Mouse (Mus musculus) T-helper 17 cell (primary cell): ENCODE data around the gene Gas6.

Experiments
- in situ Hi-C, 2 experiments: fragments of 300-600 bp; cut with MboI, MseI; formaldehyde crosslinking; loops; 1 replicate in 1 of 2; 2 replicates in 1 of 2; pipeline ENCODE4 v1.15.1; 2025; ENCODE audit warnings: high pct_unique_total_duplicates in 2 of 2

Gas6 gene

GRCm38 (mm10) chr8:13461843-13462242, 32.4 kb downstream of the Gas6 start:
- in situ Hi-C loops = loop anchor here (5.0 kb wide), 1 partner anchor 50 kb away; no protein-coding TSS in a partner anchor

GRCm38 (mm10) chr8:13461085-13461765, 33.1 kb downstream of the Gas6 start:
- in situ Hi-C loops = loop anchor here (5.0 kb wide), 1 partner anchor 49 kb away; no protein-coding TSS in a partner anchor

- in situ Hi-C loops = no loop called here
Measured at GRCm38 (mm10) chr8:13459431-13459830, 34.9 kb downstream of the Gas6 start.

- in situ Hi-C loops = no loop called here
Measured at GRCm38 (mm10) chr8:13455295-13455694, 39.0 kb downstream of the Gas6 start.

- in situ Hi-C loops = no loop called here
Measured at GRCm38 (mm10) chr8:13454341-13455113, 39.8 kb downstream of the Gas6 start.

- in situ Hi-C loops = no loop called here
Measured at GRCm38 (mm10) chr8:13451747-13452277, 42.5 kb downstream of the Gas6 start.

GRCm38 (mm10) chr8:13448145-13448544, 46.1 kb downstream of the Gas6 start:
- in situ Hi-C loops = no loop called here

GRCm38 (mm10) chr8:13446456-13446855, 47.8 kb downstream of the Gas6 start:
- in situ Hi-C loops = no loop called here

GRCm38 (mm10) chr8:13442152-13442551, 52.1 kb downstream of the Gas6 start:
- in situ Hi-C loops = no loop called here

- in situ Hi-C loops = no loop called here
Measured at GRCm38 (mm10) chr8:13437531-13437930, 56.8 kb downstream of the Gas6 start.

GRCm38 (mm10) chr8:13436052-13436451, 58.2 kb downstream of the Gas6 start:
- in situ Hi-C loops = no loop called here

GRCm38 (mm10) chr8:13434889-13435288, 59.4 kb downstream of the Gas6 start, which contains the start of gene Tmem255b:
Tmem255b (plus strand) TSS chr8:13435189.
- in situ Hi-C loops = no loop called here

- in situ Hi-C loops = no loop called here
Measured at GRCm38 (mm10) chr8:13433130-13433529, 61.2 kb downstream of the Gas6 start.

GRCm38 (mm10) chr8:13430866-13431265, 63.4 kb downstream of the Gas6 start:
- in situ Hi-C loops = no loop called here

- in situ Hi-C loops = no loop called here
Measured at GRCm38 (mm10) chr8:13430412-13430811, 63.9 kb downstream of the Gas6 start.

- in situ Hi-C loops = no loop called here
Measured at GRCm38 (mm10) chr8:13428156-13428555, 66.1 kb downstream of the Gas6 start.

- in situ Hi-C loops = no loop called here
Measured at GRCm38 (mm10) chr8:13427351-13427750, 66.9 kb downstream of the Gas6 start.

GRCm38 (mm10) chr8:13420970-13421369, 73.3 kb downstream of the Gas6 start:
- in situ Hi-C loops = no loop called here

- in situ Hi-C loops = no loop called here
Measured at GRCm38 (mm10) chr8:13419111-13419639, 75.1 kb downstream of the Gas6 start.

- in situ Hi-C loops = no loop called here
Measured at GRCm38 (mm10) chr8:13415879-13416278, 78.4 kb downstream of the Gas6 start.
